Mouse (Mus musculus) liver, postnatal 0 days (tissue): ENCODE data around the gene Setdb1. TPM values are rescaled to one million over a fixed set of nuclear protein-coding genes. Genes with fewer than 3 reads are reported as not detected.

Experiments
- ATAC-seq: fragments of 200-750 bp; cut with Nextera tagmentation; 2 replicates; pipeline ENCODE4 v1.8.0; 2017; ENCODE audit warnings: mild to moderate bottlenecking, moderate library complexity
- DNase-seq: peaks from one replicate; pipeline ENCODE4 v3.0.0-alpha.2; 2016
- H3K27ac ChIP-seq: fragments of 300-500 bp; sonication (generic); 2 replicates; pipeline ENCODE4 v1.5.1; 2014; ENCODE audit warnings: antibody characterized with exemption, moderate library complexity, mild to moderate bottlenecking, low read depth
- H3K27me3 ChIP-seq: fragments of 300-500 bp; sonication (generic); 2 replicates; pipeline ENCODE4 v1.6.1; 2014; ENCODE audit warnings: low read length, control low read depth, mixed read lengths; ENCODE audit not compliant: insufficient read depth
- H3K36me3 ChIP-seq: fragments of 300-500 bp; sonication (generic); replicated peaks from 2 replicates; pipeline ENCODE4 v1.6.1; 2014; ENCODE audit warnings: mild to moderate bottlenecking, control low read depth, low read length, moderate library complexity, mixed read lengths; ENCODE audit not compliant: insufficient read depth
- H3K4me1 ChIP-seq: fragments of 300-500 bp; sonication (generic); 2 replicates; pipeline ENCODE4 v1.6.1; 2014; ENCODE audit warnings: antibody characterized with exemption, mild to moderate bottlenecking, control low read depth; ENCODE audit not compliant: insufficient read depth
- H3K4me2 ChIP-seq: fragments of 300-500 bp; sonication (generic); 2 replicates; pipeline ENCODE4 v1.6.1; 2014; ENCODE audit warnings: low read depth, mild to moderate bottlenecking, low read length, moderate library complexity, mixed read lengths
- H3K4me3 ChIP-seq: fragments of 300-500 bp; sonication (generic); 2 replicates; pipeline ENCODE4 v1.5.1; 2014; ENCODE audit warnings: low read depth, low read length
- H3K9ac ChIP-seq: fragments of 300-500 bp; sonication (generic); replicated peaks from 2 replicates; pipeline ENCODE4 v1.6.1; 2014; ENCODE audit warnings: mild to moderate bottlenecking, moderate library complexity
- H3K9me3 ChIP-seq: fragments of 300-500 bp; sonication (generic); 2 replicates; pipeline ENCODE4 v1.6.1; 2016; ENCODE audit warnings: mild to moderate bottlenecking, control low read depth, low read length, mixed read lengths
- CTCF ChIP-seq: sonication (generic); IDR thresholded peaks from 2 replicates; pipeline ENCODE4 v1.5.1; 2016; ENCODE audit warnings: antibody characterized with exemption, low read depth
- EP300 ChIP-seq: IDR thresholded peaks from 2 replicates; pipeline ENCODE4 v1.6.1; 2016; ENCODE audit warnings: antibody characterized with exemption, low read depth, mild to moderate bottlenecking
- WGBS: fragments of 180-500 bp; shearing (Covaris S2); extraction: QIAGEN DNeasy Blood & Tissue Kit; methylation state at CpG from one replicate; pipeline ENCODE4 v1.1.7; 2014; ENCODE audit not compliant: insufficient replicate concordance; 5-methylcytosine and 5-hydroxymethylcytosine counted together
- polyA plus RNA-seq: library from polyadenylated mRNA; unstranded; fragments of >200 nt; fragmentation: Nextera tagmentation; extraction: Ambion mirVana; gene quantifications from 2 replicates; pipeline ENCODE4 v1.2.1, GENCODE M21; 2015

Gene Setdb1
- polyA plus RNA-seq, 1 experiment from 2014 or later, result 6.6 TPM

- peak; percentile 95 for DNase-seq
- Histone ChIP-seq H3K4me3 (peak overlapping the region; percentile 78), H3K36me3 (peaks cover 3% of the 10 kb centered on the region), H3K4me1 (peaks cover 54% of the 10 kb centered on the region), H3K9me3 (no peaks in the 10 kb centered on the region), H3K4me2 (peak overlapping the region; percentile 87), H3K27me3 (no peaks in the 10 kb centered on the region), H3K27ac (peak overlapping the region; percentile 96), H3K9ac (peak overlapping the region; percentile 94)
- under 1% methylated on average over 67 of the region's 71 CpGs for WGBS
- peak; percentile 86 for ATAC-seq
- TF ChIP-seq EP300 (no peak), CTCF (peak; percentile 69)
Observed at GRCm38 (mm10) chr3:95315094-95315843, 41.7 kb downstream of the Setdb1 start.

DNA sequence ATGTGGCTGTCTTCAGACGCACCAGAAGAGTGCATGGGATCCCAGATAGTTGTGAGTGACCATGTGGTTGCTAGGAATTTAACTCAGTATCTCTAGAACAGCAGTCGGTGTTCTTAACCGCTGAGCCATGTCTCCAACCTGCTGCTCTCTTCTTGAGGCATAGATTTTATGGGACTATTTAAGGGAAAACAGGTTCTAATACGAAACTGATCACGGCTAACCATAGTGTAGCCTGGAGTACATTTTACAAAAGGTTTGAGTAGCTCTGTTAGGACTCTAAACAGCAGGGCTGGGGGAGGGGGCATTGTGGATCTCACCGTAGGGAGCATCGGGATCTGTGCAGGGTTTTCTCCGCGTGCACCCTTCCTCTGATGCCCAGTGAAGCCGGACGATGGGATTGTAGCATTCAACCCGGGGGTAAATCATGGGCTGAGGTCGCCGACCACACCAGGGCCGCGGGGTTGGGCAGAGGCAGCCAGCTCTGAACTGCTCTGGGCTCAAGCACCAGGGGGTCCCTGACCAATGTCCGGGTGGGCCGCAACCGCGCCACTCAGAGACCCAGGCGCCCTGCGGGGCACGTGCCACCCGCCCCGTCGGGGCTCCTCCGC lies 42.4 kb downstream of the Setdb1 start, which contains the start of gene Cers2:
Gene Cers2, plus strand, starts transcription at position 306 of the 608 bp plus-strand sequence.
- no peak for DNase-seq
- Histone ChIP-seq H3K9ac (peak within 1 kb of the TSS; percentile 94), H3K36me3 (no peaks in the 10 kb centered on the region), H3K4me3 (peak within 1 kb of the TSS; percentile 78), H3K27ac (peak within 1 kb of the TSS; percentile 96), H3K4me2 (peak within 1 kb of the TSS; percentile 87), H3K9me3 (no peaks in the 10 kb centered on the region), H3K27me3 (no peaks in the 10 kb centered on the region), H3K4me1 (peaks cover 54% of the 10 kb centered on the region)
- ATAC-seq, result no peak
- WGBS, result 4% methylated on average over 27 of the region's 27 CpGs
- TF ChIP-seq CTCF (no peak), EP300 (no peak)

GRCm38 (mm10) chr3:95314075-95314474 lies 42.9 kb downstream of the Setdb1 start:
- DNase-seq (no peak), ATAC-seq (no peak)
- no peak for TF ChIP-seq CTCF
- no peak for TF ChIP-seq EP300
- H3K36me3 ChIP-seq, result no peaks in the 10 kb centered on the region
- no peaks in the 10 kb centered on the region for H3K27me3 ChIP-seq
- H3K4me1 ChIP-seq, result peaks cover 50% of the 10 kb centered on the region
- H3K9me3 ChIP-seq, result no peaks in the 10 kb centered on the region
- WGBS, result 52% methylated on average over 6 of the region's 6 CpGs
- peak overlapping the region; percentile 78 for H3K4me3 ChIP-seq
- peak overlapping the region; percentile 94 for H3K9ac ChIP-seq
- peak overlapping the region; percentile 87 for H3K4me2 ChIP-seq
- peak overlapping the region; percentile 96 for H3K27ac ChIP-seq

DNA sequence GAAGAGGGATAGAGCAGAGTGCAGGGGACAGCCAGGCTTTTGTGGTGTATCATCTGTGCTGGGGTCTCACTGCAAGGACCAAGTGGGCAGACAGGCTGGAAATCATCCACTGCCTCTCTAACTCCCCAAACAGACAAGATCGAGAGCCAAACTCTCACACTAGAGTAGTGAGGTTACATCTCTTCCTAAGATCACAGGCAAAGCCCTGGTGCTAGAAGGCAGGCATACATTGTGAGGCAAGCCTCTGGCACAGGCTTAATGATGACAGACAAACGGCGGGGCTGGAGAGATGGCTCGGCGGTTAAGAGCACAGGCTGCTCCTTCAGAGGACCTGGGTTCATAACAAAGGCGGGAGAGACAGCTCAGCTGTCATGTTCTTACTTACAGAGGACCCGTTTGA lies 43.5 kb downstream of the Setdb1 start:
- Histone ChIP-seq H3K4me2 (peak overlapping the region; percentile 87), H3K27me3 (no peaks in the 10 kb centered on the region), H3K9ac (peak overlapping the region; percentile 94), H3K36me3 (no peaks in the 10 kb centered on the region), H3K4me3 (peak overlapping the region; percentile 78; the same call in 1 of the 2 replicates), H3K27ac (peak overlapping the region; percentile 96), H3K9me3 (no peaks in the 10 kb centered on the region), H3K4me1 (peaks cover 46% of the 10 kb centered on the region)
- ATAC-seq (no peak), DNase-seq (no peak)
- 32% methylated on average over 7 of the region's 7 CpGs for WGBS
- TF ChIP-seq EP300 (no peak), CTCF (no peak)

- Histone ChIP-seq H3K27me3 (no peaks in the 10 kb centered on the region), H3K36me3 (no peaks in the 10 kb centered on the region), H3K4me3 (peak overlapping the region; percentile 78; the same call in 1 of the 2 replicates), H3K4me2 (peak overlapping the region; percentile 87), H3K9me3 (no peaks in the 10 kb centered on the region), H3K4me1 (peaks cover 38% of the 10 kb centered on the region), H3K9ac (peak overlapping the region; percentile 94), H3K27ac (peak overlapping the region; percentile 96)
- TF ChIP-seq CTCF (no peak), EP300 (peak; percentile 50)
- WGBS, result 44% methylated on average over 6 of the region's 6 CpGs
- DNase-seq (peak; percentile 49), ATAC-seq (peak; percentile 8; the same call in 1 of the 2 replicates)
Observed at GRCm38 (mm10) chr3:95312623-95313022, 44.4 kb downstream of the Setdb1 start.
